8 mouse cellular contexts compared by ENCODE assay signal in genomic region chr10:26078521-26079142, GRCm38 (mm10). TPM values are rescaled to one million over a fixed set of nuclear protein-coding genes. Genes with fewer than 3 reads are reported as not detected.
A peak's percentile ranks its signal among the peaks of the same experiment; 100 is the strongest.
DNase-seq lines count a peak whose midpoint lies in the region.

Gene Tmem200a, minus strand, starts transcription at chr10:26079052.

- peak; percentile 61 to 67 for DNase-seq in adrenal gland, adult 18-20 months (ENCODE audit: low spot score in 2 of 2)
- DNase-seq in cerebellum, postnatal 4 days (ENCODE audit: low spot score in 2 of 2): peak; percentile 58 to 79
- peak; percentile 71 to 78 for DNase-seq in frontal cortex, postnatal 36 days (ENCODE audit: low spot score in 2 of 2)
- peak; percentile 24 for DNase-seq in hindlimb bud, embryonic 11.5 days (ENCODE audit: extremely low spot score, low read depth, low spot score)
- DNase-seq in left cerebral cortex, adult 18-20 months (ENCODE audit: low spot score in 2 of 2): peak; percentile 63 to 69
- DNase-seq in lung, postnatal 25 days (ENCODE audit: low spot score): peak; percentile 10
- peak; percentile 71 to 82 for DNase-seq in right cerebral cortex, adult 2 months (ENCODE audit: low spot score in 2 of 2)
- no peak for DNase-seq in T-cell, adult 2 months (ENCODE audit: low spot score)

RNA-seq across cellular contexts. Expression of gene Tmem200a, which starts in this region (rescaled TPM):
- total RNA-seq in adrenal gland, adult 18-20 months (2021): 10 to 100 TPM; 38.1 to 49.9 TPM
- 10 to 100 TPM; 17.4 to 23.3 TPM for total RNA-seq in left cerebral cortex, adult 18-20 months (2021)
